Mouse (Mus musculus) stomach, embryonic 14.5 days (tissue): ENCODE measurements around the gene Ift20. TPM values are rescaled to one million over a fixed set of nuclear protein-coding genes. Genes with fewer than 3 reads are reported as not detected.

ENCODE experiments used
- ATAC-seq: fragments of 200-750 bp; cut with Nextera tagmentation; 2 replicates; pipeline ENCODE4 v1.8.0; 2017; ENCODE audit warnings: low read depth, moderate TSS enrichment; ENCODE audit not compliant: insufficient number of reproducible peaks, insufficient read depth, low FRiP score
- H3K27ac ChIP-seq: fragments of 300-500 bp; sonication (generic); 2 replicates; pipeline ENCODE4 v1.5.1; 2014; ENCODE audit warnings: mild to moderate bottlenecking, low read length, moderate library complexity, mixed read lengths
- H3K27me3 ChIP-seq: fragments of 300-500 bp; sonication (generic); 2 replicates; pipeline ENCODE4 v1.6.1; 2014; ENCODE audit warnings: low read length, control low read depth, mixed read lengths; ENCODE audit not compliant: control insufficient read depth, insufficient read depth
- H3K36me3 ChIP-seq: fragments of 300-500 bp; sonication (generic); 2 replicates; pipeline ENCODE4 v1.6.1; 2014; ENCODE audit warnings: mild to moderate bottlenecking, control low read depth, low read length, moderate library complexity, mixed read lengths; ENCODE audit not compliant: control insufficient read depth, insufficient read depth
- H3K4me1 ChIP-seq: fragments of 300-500 bp; sonication (generic); 2 replicates; pipeline ENCODE4 v1.6.1; 2014; ENCODE audit warnings: low read length, control low read depth, mixed read lengths; ENCODE audit not compliant: control insufficient read depth, insufficient read depth
- H3K4me2 ChIP-seq: fragments of 300-500 bp; sonication (generic); replicated peaks from 2 replicates; pipeline ENCODE4 v1.6.1; 2014; ENCODE audit warnings: low read depth, low read length, control low read depth
- H3K4me3 ChIP-seq: fragments of 300-500 bp; sonication (generic); 2 replicates; pipeline ENCODE4 v1.5.1; 2014; ENCODE audit warnings: low read depth, low read length, control low read depth
- H3K9ac ChIP-seq: fragments of 300-500 bp; sonication (generic); replicated peaks from 2 replicates; pipeline ENCODE4 v1.6.1; 2014; ENCODE audit warnings: low read depth, mild to moderate bottlenecking, control low read depth, low read length, moderate library complexity, mixed read lengths
- H3K9me3 ChIP-seq: fragments of 300-500 bp; sonication (generic); 2 replicates; pipeline ENCODE4 v1.6.1; 2016; ENCODE audit warnings: low read depth, low read length, control low read depth; ENCODE audit not compliant: control insufficient read depth
- WGBS: fragments of 180-500 bp; shearing (Covaris S2); extraction: QIAGEN DNeasy Blood & Tissue Kit; methylation state at CpG from one replicate; pipeline ENCODE4 v1.1.7; 2014; 5-methylcytosine and 5-hydroxymethylcytosine counted together
- polyA plus RNA-seq: library from polyadenylated mRNA; unstranded; fragments of >200 nt; fragmentation: Nextera tagmentation; extraction: Ambion mirVana; gene quantifications from 2 replicates; pipeline ENCODE4 v1.2.1, GENCODE M21; 2014

Gene Ift20
- polyA plus RNA-seq, 1 experiment from 2014 or later: 126 TPM

DNA sequence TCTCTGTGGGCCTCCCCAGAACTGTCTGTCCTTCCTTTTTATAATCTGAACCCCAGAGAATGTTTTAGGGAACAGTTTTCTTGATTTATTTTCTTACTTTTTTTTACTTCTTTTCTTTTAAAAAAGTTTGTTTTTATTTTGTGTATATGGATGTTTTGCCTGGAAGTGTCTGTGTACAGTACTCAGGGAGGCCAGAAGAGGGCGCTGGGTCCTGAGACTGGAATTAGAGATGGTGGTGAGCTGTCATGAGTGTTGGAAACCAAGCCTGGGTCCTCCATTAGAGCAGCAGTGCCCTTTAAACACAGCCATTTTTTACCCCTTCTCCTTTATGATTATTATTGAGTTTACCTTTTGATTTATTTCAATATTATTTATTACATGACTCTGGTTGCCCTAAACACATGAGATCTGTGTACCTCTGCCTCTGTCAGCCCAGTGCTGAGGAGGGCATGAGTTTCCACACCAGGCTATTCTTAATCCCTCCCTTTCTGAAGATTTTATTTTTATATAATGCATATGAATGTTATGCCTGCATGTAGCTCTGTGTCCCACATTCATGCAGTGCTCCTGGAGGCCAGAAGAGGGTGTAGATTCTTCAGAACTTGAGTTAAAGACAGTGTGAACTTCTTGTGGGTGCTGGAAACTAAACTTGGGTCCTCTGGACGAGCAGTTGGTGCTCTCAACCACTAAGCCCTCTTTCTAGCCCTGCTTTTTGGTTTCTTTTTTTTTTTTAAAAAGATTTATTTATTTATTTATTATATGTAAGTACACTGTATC lies 20.4 kb upstream of the Ift20 start:
- Histone ChIP-seq H3K27ac (no peak overlapping the region), H3K9ac (no peak overlapping the region), H3K36me3 (peaks cover 41% of the 10 kb centered on the region), H3K9me3 (no peaks in the 10 kb centered on the region), H3K4me1 (peaks cover 11% of the 10 kb centered on the region; the same call in 1 of the 2 replicates), H3K4me2 (no peak overlapping the region), H3K27me3 (no peaks in the 10 kb centered on the region), H3K4me3 (no peak overlapping the region)
- no peak for ATAC-seq
- 68% methylated on average over 2 of the region's 2 CpGs for WGBS

DNA sequence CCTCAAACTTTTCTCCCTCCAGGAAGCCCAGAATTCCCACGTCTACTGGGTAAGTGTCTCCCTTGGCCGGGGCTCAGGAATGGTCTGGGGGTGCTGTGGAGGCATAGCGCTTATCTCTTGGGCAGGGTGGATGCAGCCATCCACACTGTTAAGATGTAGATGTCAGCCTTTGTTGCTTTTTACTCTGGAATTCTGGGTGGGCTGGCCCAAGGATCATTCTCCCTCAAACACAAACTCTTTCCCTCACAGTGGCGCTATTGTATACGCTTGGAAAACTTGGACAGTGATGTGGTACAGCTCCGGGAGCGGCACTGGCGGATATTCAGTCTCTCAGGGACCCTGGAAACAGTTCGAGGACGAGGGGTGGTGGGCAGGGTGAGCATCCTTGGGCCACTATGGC lies 17.2 kb upstream of the Ift20 start:
- WGBS: 92% methylated on average over 10 of the region's 10 CpGs
- Histone ChIP-seq H3K4me1 (no peaks in the 10 kb centered on the region), H3K27me3 (no peaks in the 10 kb centered on the region), H3K36me3 (peaks cover 73% of the 10 kb centered on the region), H3K4me2 (no peak overlapping the region), H3K27ac (no peak overlapping the region), H3K4me3 (no peak overlapping the region), H3K9me3 (no peaks in the 10 kb centered on the region), H3K9ac (no peak overlapping the region)
- ATAC-seq: no peak

DNA sequence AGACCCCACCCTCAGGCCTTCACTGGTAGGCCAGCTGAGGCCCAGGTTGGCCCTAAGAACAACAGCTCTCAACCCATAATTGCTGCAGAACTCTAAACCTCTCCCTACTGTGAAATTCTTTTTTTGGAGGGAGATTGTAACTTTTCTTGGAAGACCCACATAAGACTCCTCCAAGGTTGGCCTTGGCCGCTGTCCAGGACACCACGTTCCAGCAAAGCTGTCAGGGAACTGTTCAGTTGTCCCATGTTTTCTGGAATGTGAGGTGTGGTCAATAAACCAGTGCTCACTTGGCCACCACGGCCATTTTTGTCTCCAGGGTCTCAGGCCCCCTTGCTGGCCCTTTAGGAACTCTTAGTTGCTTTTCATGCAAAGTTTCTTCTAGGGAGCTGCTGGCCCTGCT lies 14.3 kb upstream of the Ift20 start:
- H3K4me1 ChIP-seq: no peaks in the 10 kb centered on the region
- 88% methylated on average over 3 of the region's 3 CpGs for WGBS
- H3K4me3 ChIP-seq: no peak overlapping the region
- no peak for ATAC-seq
- no peak overlapping the region for H3K4me2 ChIP-seq
- no peak overlapping the region for H3K27ac ChIP-seq
- H3K9ac ChIP-seq: no peak overlapping the region
- no peaks in the 10 kb centered on the region for H3K9me3 ChIP-seq
- peaks cover 83% of the 10 kb centered on the region for H3K36me3 ChIP-seq
- H3K27me3 ChIP-seq: no peaks in the 10 kb centered on the region

DNA sequence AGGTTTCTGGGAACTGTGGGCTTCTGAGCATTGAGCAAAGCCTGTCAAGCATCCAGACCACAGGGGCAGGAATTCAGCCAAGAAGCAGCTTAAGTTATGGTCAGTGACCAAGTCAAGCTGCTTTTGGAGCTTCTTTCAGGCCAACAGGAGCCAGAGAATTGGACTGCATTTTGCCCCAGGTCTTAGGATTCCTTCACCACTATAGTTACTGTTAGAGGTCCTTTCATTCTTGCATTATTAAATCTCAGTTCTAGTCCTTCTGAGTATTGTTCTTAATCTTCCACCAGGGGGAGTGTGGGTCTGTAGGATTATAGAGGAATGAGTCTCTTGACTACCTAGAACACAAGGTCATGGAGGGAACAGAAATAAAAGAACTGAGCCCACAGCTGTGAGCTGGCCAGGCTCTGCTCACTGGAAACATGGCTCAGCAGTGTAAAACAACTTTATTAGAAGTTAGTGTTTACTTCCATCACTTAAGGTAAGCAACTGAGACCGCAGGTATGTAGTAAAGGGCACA lies 13.6 kb upstream of the Ift20 start:
- Histone ChIP-seq H3K4me3 (no peak overlapping the region), H3K9me3 (no peaks in the 10 kb centered on the region), H3K27ac (no peak overlapping the region), H3K9ac (no peak overlapping the region), H3K27me3 (no peaks in the 10 kb centered on the region), H3K36me3 (peaks cover 87% of the 10 kb centered on the region), H3K4me2 (no peak overlapping the region), H3K4me1 (no peaks in the 10 kb centered on the region)
- no peak for ATAC-seq
- WGBS: 100% methylated on average over 1 of the region's 1 CpGs

DNA sequence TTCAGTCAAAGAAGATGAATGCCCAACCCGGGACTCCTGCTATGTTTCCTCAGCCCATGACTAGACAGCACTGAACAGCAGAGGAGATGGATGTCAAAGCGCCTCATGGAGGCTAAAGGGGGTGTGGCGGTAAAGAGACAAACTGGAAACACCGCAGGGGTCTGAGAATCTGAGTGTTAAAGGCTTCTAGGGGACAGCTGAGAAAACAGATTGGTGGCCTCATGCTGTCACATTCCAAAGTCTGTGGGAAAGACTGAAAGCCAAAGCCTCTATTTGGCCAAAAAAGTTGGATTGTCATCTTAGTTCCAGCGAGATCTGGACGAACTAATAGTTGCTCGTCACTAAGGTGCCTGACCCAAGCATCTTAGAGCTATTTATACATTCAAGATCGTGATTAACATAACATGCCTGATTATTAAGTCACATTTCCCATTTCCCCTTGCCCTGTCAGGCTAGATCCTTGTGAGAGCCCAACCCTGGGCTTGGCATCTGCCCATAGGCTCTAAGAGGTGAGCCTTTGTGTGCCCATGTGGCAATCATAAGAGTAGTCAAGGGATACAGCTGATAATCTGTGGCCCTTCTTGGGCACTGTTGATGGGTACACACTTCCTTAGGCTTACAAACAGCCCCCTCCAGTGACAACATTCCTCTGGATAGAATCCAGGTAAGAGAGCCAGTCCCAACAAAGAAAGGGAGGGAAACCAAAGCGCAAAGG lies 12.8 kb upstream of the Ift20 start:
- Histone ChIP-seq H3K9me3 (no peaks in the 10 kb centered on the region), H3K9ac (no peak overlapping the region), H3K4me2 (no peak overlapping the region), H3K27me3 (no peaks in the 10 kb centered on the region), H3K4me3 (no peak overlapping the region), H3K36me3 (peaks cover 87% of the 10 kb centered on the region), H3K4me1 (no peaks in the 10 kb centered on the region), H3K27ac (no peak overlapping the region; the same call in 1 of the 2 replicates)
- WGBS: 82% methylated on average over 9 of the region's 9 CpGs
- ATAC-seq: no peak

DNA sequence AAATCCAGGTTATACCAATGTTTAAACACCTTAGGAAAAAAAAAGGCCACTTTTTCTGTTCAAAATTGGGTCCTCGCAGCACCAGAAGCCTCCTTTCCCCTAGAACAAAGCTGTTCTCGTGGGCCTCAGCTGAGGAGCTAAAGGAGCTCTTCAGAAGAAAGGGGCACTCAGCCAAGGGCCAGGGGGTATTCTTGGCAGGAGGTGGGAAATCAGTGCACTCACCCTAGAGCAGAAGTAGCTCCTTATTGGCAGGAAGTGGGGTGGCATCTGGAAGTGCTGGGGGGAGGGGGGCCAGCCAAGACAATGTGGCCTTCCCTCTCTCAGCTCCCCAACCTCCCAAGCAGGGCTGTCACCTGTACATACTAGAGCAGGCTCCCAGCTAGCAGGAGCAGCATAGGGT lies 11.3 kb upstream of the Ift20 start:
- H3K27me3 ChIP-seq: no peaks in the 10 kb centered on the region
- 84% methylated on average over 2 of the region's 2 CpGs for WGBS
- no peak for ATAC-seq

DNA sequence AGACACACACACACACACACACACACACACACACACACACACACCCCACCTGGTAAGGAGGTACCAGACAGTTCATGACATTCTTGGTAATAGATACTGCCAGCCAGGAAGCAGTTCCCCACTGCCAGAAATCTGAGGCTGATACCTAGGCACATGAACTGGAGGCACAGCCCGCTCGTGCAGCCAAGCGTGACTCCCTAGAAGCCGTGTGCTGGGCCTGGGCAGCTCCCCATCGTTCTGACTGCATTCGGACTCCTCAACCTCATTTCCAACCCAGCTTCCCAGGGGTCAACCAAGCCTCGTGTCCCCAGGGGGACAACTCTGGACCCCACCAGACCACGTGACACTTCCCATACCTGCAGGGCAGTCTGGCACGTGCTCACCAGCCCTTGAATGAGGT lies 7.4 kb upstream of the Ift20 start:
- no peak overlapping the region for H3K4me3 ChIP-seq
- H3K4me1 ChIP-seq: no peaks in the 10 kb centered on the region
- H3K27me3 ChIP-seq: no peaks in the 10 kb centered on the region
- H3K9me3 ChIP-seq: no peaks in the 10 kb centered on the region
- H3K9ac ChIP-seq: no peak overlapping the region
- 91% methylated on average over 9 of the region's 9 CpGs for WGBS
- no peak for ATAC-seq
- H3K4me2 ChIP-seq: no peak overlapping the region
- H3K27ac ChIP-seq: no peak overlapping the region
- H3K36me3 ChIP-seq: peaks cover 64% of the 10 kb centered on the region

More for the DNA sequence above, 11.3 kb upstream of the Ift20 start:
- no peaks in the 10 kb centered on the region for H3K9me3 ChIP-seq
- no peak overlapping the region for H3K4me2 ChIP-seq
- peaks cover 88% of the 10 kb centered on the region for H3K36me3 ChIP-seq
- H3K27ac ChIP-seq: no peak overlapping the region
- no peak overlapping the region for H3K4me3 ChIP-seq
- no peak overlapping the region for H3K9ac ChIP-seq
- H3K4me1 ChIP-seq: no peaks in the 10 kb centered on the region

DNA sequence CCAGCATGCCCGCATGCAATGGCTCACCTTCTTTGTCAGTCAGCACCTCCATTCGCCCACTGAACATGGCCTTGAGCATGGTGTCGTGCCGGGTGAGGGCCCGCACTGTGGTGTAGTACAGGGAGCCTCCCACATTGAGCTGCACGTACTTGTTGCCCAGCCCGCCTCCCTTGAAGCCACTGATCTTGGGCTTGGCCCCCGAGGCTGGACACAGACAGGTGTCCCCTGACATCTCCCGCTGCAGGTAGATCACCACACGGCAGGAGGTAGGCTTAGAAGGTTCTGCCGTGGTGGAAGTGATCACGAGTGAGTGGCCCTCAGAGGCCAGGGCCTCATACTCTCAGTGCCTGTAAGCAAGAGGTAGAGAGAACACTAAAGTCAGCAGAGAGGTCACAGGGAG lies 6.2 kb upstream of the Ift20 start:
- no peak overlapping the region for H3K4me3 ChIP-seq
- no peak overlapping the region for H3K4me2 ChIP-seq
- peaks cover 6% of the 10 kb centered on the region for H3K4me1 ChIP-seq
- peaks cover 51% of the 10 kb centered on the region for H3K36me3 ChIP-seq
- H3K9ac ChIP-seq: no peak overlapping the region
- no peaks in the 10 kb centered on the region for H3K9me3 ChIP-seq
- 96% methylated on average over 12 of the region's 12 CpGs for WGBS
- no peak overlapping the region for H3K27ac ChIP-seq
- no peak for ATAC-seq
- no peaks in the 10 kb centered on the region for H3K27me3 ChIP-seq
